Mouse (Mus musculus) forebrain, embryonic 10.5 days (tissue): ENCODE results near the gene Pradc1. TPM values are rescaled to one million over a fixed set of nuclear protein-coding genes. Genes with fewer than 3 reads are reported as not detected.

ENCODE experiments used
- DNase-seq: peaks from one replicate; pipeline ENCODE4 v3.0.0-alpha.2; 2017; ENCODE audit warnings: low spot score; ENCODE audit errors: extremely low spot score
- H3K27ac ChIP-seq: fragments of 300-500 bp; sonication (generic); 2 replicates; pipeline ENCODE4 v1.5.1; 2016; ENCODE audit warnings: mild to moderate bottlenecking
- H3K27me3 ChIP-seq: fragments of 300-500 bp; sonication (generic); 2 replicates; pipeline ENCODE4 v1.6.1; 2016; ENCODE audit warnings: mild to moderate bottlenecking; ENCODE audit not compliant: poor library complexity, severe bottlenecking
- H3K36me3 ChIP-seq: fragments of 300-500 bp; sonication (generic); replicated peaks from 2 replicates; pipeline ENCODE4 v1.6.1; 2016; ENCODE audit warnings: mild to moderate bottlenecking, moderate library complexity
- H3K4me1 ChIP-seq: fragments of 300-500 bp; sonication (generic); 2 replicates; pipeline ENCODE4 v1.6.1; 2016
- H3K4me3 ChIP-seq: fragments of 300-500 bp; sonication (generic); 2 replicates; pipeline ENCODE4 v1.5.1; 2016; ENCODE audit warnings: mild to moderate bottlenecking, moderate library complexity
- H3K9me3 ChIP-seq: fragments of 300-500 bp; sonication (generic); 2 replicates; pipeline ENCODE4 v1.6.1; 2016; ENCODE audit warnings: mild to moderate bottlenecking, moderate library complexity
- WGBS: fragments of 180-500 bp; shearing (Covaris S2); methylation state at CpG from one replicate; pipeline ENCODE4 v1.1.7; 2016; 5-methylcytosine and 5-hydroxymethylcytosine counted together
- polyA plus RNA-seq: library from polyadenylated mRNA; unstranded; fragments of >200 nt; fragmentation: Nextera tagmentation; extraction: Ambion mirVana; gene quantifications from 2 replicates; pipeline ENCODE4 v1.2.1, GENCODE M21; 2016

The Pradc1 gene
- polyA plus RNA-seq, 1 experiment from 2014 or later = 37.2 TPM

DNA sequence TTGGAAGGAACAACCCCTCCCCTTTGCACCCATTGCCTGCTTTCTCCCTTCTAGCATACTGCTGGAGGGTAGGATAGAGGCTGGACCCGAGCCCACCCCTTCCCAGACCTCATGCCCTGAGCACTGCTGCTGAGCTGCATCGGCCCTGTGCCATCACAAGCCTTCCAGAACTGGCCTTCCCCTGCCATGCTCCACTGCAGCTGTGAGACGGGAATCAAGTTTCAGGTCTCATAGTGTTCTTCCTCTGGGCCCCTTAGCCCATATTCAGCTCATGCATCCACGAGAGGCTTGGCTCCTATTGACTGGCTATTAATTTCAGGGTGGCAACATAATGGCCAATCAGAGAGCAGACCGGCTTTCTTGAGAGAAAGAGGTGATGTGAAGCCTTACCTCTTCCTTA, 6.5 kb downstream of the Pradc1 start:
- H3K27ac ChIP-seq = no peak overlapping the region
- WGBS = 86% methylated on average over 5 of the region's 5 CpGs
- H3K36me3 ChIP-seq = peaks cover 77% of the 10 kb centered on the region
- H3K4me1 ChIP-seq = peaks cover 3% of the 10 kb centered on the region
- H3K9me3 ChIP-seq = no peaks in the 10 kb centered on the region
- H3K4me3 ChIP-seq = no peak overlapping the region
- H3K27me3 ChIP-seq = no peaks in the 10 kb centered on the region
- DNase-seq = no peak

DNA sequence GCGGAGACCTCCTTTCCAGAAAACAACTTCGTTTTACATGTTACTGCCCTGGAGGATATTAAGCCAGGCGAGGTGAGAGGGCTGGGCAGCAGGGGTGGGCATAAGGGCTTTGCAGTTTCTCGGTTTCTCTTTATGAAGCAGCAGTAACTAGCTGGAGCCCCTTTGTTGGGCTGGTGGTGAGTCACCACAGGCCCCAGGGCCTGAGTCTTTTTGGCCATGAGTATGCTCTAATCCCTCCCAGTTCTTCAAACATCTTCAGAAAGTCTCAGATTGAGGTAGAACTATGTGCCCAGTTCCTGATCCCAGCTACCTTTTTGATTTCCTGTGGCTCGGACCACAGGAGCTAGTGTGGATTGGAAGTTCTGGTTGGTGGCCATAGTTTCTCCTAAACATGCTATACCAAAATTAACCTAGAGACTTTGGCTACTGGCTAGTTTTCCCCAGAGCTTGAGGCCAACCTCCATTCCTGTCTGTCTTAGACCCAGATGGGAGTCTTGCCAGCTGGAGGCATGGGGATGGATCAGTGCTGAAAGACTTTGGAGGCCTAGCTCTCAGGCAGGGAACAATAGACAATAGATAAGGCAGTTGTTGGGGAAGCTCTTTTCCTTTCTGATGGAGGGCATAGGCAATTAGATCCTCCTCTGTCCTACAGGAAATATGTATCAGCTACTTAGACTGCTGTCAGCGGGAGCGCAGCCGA, 7.4 kb downstream of the Pradc1 start:
- Histone ChIP-seq H3K27me3 (no peaks in the 10 kb centered on the region), H3K27ac (no peak overlapping the region), H3K9me3 (no peaks in the 10 kb centered on the region), H3K4me3 (no peak overlapping the region), H3K4me1 (no peaks in the 10 kb centered on the region), H3K36me3 (peaks cover 86% of the 10 kb centered on the region)
- DNase-seq = no peak
- WGBS = 87% methylated on average over 8 of the region's 8 CpGs

- no peak overlapping the region for H3K27ac ChIP-seq
- peaks cover 93% of the 10 kb centered on the region for H3K36me3 ChIP-seq
- 91% methylated on average over 3 of the region's 3 CpGs for WGBS
These were observed 8.1 kb downstream of the Pradc1 start for GRCm38 (mm10) chr6:85443488-85444233.

DNA sequence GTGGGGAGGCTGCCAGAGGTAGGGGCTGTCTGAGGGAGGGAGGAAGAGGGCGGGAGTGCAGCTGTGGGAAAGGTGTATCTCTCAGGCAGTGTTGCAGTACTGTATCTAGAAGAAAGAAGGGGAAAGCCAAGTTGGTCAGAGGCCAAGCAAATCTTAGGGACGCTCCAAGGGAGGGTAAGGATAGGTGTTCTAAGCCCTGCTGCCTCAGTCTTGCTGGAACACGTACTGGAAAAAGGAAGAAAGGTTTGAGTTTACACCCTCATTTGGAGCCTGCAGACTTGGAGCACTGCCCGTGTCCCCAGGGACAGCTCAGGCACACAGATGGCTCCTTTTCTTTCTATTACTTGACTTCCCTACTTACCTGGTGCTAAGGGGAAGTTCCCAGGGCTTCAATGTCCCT, 10.6 kb downstream of the Pradc1 start:
- DNase-seq = no peak
- Histone ChIP-seq H3K27me3 (no peaks in the 10 kb centered on the region), H3K9me3 (no peaks in the 10 kb centered on the region), H3K4me3 (no peak overlapping the region), H3K4me1 (no peaks in the 10 kb centered on the region), H3K36me3 (peaks cover 84% of the 10 kb centered on the region), H3K27ac (no peak overlapping the region)
- 92% methylated on average over 4 of the region's 4 CpGs for WGBS

More at GRCm38 (mm10) chr6:85443488-85444233, 8.1 kb downstream of the Pradc1 start:
- DNase-seq = no peak
- no peaks in the 10 kb centered on the region for H3K4me1 ChIP-seq
- no peaks in the 10 kb centered on the region for H3K9me3 ChIP-seq
- no peaks in the 10 kb centered on the region for H3K27me3 ChIP-seq
- no peak overlapping the region for H3K4me3 ChIP-seq

GRCm38 (mm10) chr6:85436631-85437030, 15.1 kb downstream of the Pradc1 start:
- Histone ChIP-seq H3K9me3 (no peaks in the 10 kb centered on the region), H3K4me3 (no peak overlapping the region), H3K36me3 (peaks cover 40% of the 10 kb centered on the region), H3K4me1 (peaks cover 21% of the 10 kb centered on the region), H3K27ac (no peak overlapping the region), H3K27me3 (no peaks in the 10 kb centered on the region)
- DNase-seq = no peak
- 93% methylated on average over 5 of the region's 6 CpGs for WGBS

- H3K4me1 ChIP-seq = peaks cover 25% of the 10 kb centered on the region
- no peak for DNase-seq
- H3K4me3 ChIP-seq = no peak overlapping the region
- 95% methylated on average over 1 of the region's 1 CpGs for WGBS
- H3K9me3 ChIP-seq = no peaks in the 10 kb centered on the region
- no peak overlapping the region for H3K27ac ChIP-seq
- H3K36me3 ChIP-seq = peaks cover 36% of the 10 kb centered on the region
- no peaks in the 10 kb centered on the region for H3K27me3 ChIP-seq
These were observed 15.6 kb downstream of the Pradc1 start for GRCm38 (mm10) chr6:85436204-85436603.

- Histone ChIP-seq H3K4me3 (no peak overlapping the region), H3K27ac (no peak overlapping the region), H3K9me3 (no peaks in the 10 kb centered on the region), H3K4me1 (peaks cover 25% of the 10 kb centered on the region), H3K27me3 (no peaks in the 10 kb centered on the region), H3K36me3 (peaks cover 12% of the 10 kb centered on the region)
- WGBS = 91% methylated on average over 5 of the region's 5 CpGs
- no peak for DNase-seq
These were observed 17.9 kb downstream of the Pradc1 start for GRCm38 (mm10) chr6:85433865-85434264.

GRCm38 (mm10) chr6:85431842-85432431, 19.8 kb downstream of the Pradc1 start, which contains the start of gene Smyd5:
TSS of gene Smyd5 (plus strand) at chr6:85431989.
- H3K27ac ChIP-seq = peak within 1 kb of the TSS; percentile 91
- H3K4me1 ChIP-seq = peaks cover 25% of the 10 kb centered on the region
- peak; percentile 84 for DNase-seq
- peaks cover 8% of the 10 kb centered on the region for H3K27me3 ChIP-seq
- under 1% methylated on average over 39 of the region's 39 CpGs for WGBS
- no peaks in the 10 kb centered on the region for H3K9me3 ChIP-seq
- peak within 1 kb of the TSS; percentile 79 for H3K4me3 ChIP-seq
- H3K36me3 ChIP-seq = no peaks in the 10 kb centered on the region

DNA sequence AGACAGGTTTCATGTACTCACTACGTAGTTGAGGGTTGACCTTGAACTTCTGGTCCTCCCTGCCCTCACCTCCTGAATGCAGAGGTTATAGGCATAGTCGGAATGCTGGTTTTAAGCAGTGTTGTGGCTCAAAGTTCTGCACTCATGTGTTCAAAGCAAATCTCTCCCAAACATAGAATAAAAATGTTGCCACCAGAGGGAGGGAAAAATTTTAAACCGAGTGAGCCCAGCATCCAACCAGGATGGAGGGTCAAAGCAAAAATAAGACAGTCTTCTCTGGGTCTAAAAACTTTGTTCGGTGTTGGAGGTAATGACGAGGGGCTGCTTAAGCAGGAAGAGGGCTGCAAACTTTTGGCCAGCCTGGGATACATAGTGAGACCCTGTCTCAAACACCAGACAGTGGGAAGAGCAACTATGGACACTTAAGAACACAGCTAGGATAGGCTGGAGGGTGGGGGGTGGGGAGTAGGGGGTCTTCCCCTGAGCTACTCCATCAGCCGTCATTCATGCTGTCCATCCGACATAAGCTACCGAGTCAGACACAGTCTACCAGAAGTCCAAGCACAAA, 20.4 kb downstream of the Pradc1 start:
- Histone ChIP-seq H3K9me3 (no peaks in the 10 kb centered on the region), H3K27ac (peak overlapping the region; percentile 91), H3K27me3 (peaks cover 13% of the 10 kb centered on the region), H3K4me3 (peak overlapping the region; percentile 79), H3K36me3 (no peaks in the 10 kb centered on the region), H3K4me1 (peaks cover 25% of the 10 kb centered on the region)
- 47% methylated on average over 8 of the region's 8 CpGs for WGBS
- DNase-seq = no peak

DNA sequence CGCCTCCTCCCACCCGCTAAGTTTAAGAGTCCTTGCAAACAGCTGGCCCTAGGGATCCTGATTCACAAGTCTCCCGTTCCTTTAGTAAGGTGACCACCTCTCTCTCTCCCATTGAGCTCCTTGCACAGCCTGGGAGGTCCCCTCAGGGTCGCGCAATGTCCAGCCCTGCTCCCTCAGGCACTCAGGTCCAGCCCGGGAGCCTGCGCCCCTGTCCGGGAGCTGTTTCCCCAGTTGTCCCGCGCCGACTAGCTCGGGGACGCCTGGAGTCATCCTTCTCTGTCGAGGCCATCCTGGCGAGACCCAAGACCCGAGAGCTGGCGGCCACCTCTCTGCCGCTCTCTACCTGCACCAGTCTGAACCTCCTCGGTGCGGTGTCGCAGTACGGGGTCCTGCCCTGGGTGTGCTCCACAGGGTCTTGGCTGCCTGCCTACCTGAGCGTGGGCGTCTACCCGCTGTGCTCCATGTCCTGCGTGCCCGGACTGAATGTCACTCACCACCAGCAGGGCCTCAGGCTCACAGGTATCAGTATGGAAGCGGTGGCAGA, 27.9 kb downstream of the Pradc1 start, which contains the start of gene Noto:
Gene Noto, plus strand, starts transcription at position 51 of the 544 bp plus-strand sequence.
- DNase-seq = peak; percentile 21
- Histone ChIP-seq H3K4me3 (peak within 1 kb of the TSS; percentile 18; the same call in 1 of the 2 replicates), H3K27ac (no peak within 1 kb of the TSS), H3K9me3 (no peaks in the 10 kb centered on the region), H3K36me3 (no peaks in the 10 kb centered on the region), H3K4me1 (peaks cover 16% of the 10 kb centered on the region), H3K27me3 (peaks cover 62% of the 10 kb centered on the region)
- 13% methylated on average over 28 of the region's 28 CpGs for WGBS

DNA sequence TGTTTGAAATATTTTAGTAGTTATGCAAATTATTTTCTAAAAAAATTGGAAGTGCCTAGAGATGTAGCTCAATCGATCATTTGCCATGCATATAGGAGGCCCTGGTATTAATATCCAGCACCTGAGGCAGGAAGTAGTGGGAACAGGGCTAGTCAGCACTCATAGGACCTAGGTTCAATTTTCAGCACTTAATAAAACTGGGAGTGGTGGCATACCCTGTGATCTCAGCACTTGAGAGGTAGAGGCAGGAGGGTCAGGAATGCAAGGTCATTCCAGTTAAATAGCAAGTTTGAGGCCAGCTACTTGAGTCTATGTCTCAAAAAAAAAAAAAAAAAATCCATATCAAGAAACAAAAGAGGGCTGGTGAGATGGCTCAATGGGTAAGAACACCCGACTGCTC, 32.6 kb downstream of the Pradc1 start:
- 91% methylated on average over 2 of the region's 2 CpGs for WGBS
- Histone ChIP-seq H3K4me3 (no peak overlapping the region), H3K27ac (no peak overlapping the region), H3K27me3 (peaks cover 28% of the 10 kb centered on the region), H3K4me1 (peaks cover 16% of the 10 kb centered on the region), H3K9me3 (no peaks in the 10 kb centered on the region), H3K36me3 (no peaks in the 10 kb centered on the region)
- no peak for DNase-seq

GRCm38 (mm10) chr6:85415829-85416228, 35.9 kb downstream of the Pradc1 start:
- Histone ChIP-seq H3K27ac (no peak overlapping the region), H3K4me1 (peaks cover under 1% of the 10 kb centered on the region; the same call in 1 of the 2 replicates), H3K27me3 (peaks cover 7% of the 10 kb centered on the region; the same call in 1 of the 2 replicates), H3K36me3 (no peaks in the 10 kb centered on the region), H3K4me3 (no peak overlapping the region), H3K9me3 (no peaks in the 10 kb centered on the region)
- 61% methylated on average over 3 of the region's 3 CpGs for WGBS
- no peak for DNase-seq
